Mouse (Mus musculus): ENCODE results near the gene 4931409K22Rik.
A peak's percentile ranks its signal among the peaks of the same experiment; 100 is the strongest.

4931409K22Rik gene

GRCm38 (mm10) chr5:24556709-24557108 lies at the start of gene 4931409K22Rik:
Gene 4931409K22Rik (minus strand): TSS chr5:24556809.
- DNase-seq (ENCODE audit: low read depth in 2 of 2, low spot score in 2 of 2) = no peak

- DNase-seq (ENCODE audit: low read depth in 2 of 2, low spot score in 2 of 2) = no peak
Measured at GRCm38 (mm10) chr5:24605980-24606665, 49.5 kb upstream of the 4931409K22Rik start.

GRCm38 (mm10) chr5:24605321-24605979 lies 48.8 kb upstream of the 4931409K22Rik start:
- no peak for DNase-seq (ENCODE audit: low read depth in 2 of 2, low spot score in 2 of 2)

GRCm38 (mm10) chr5:24604656-24605100 lies 48.1 kb upstream of the 4931409K22Rik start:
- no peak for DNase-seq (ENCODE audit: low read depth in 2 of 2, low spot score in 2 of 2)

- DNase-seq (ENCODE audit: low read depth in 2 of 2, low spot score in 2 of 2) = no peak
Measured at GRCm38 (mm10) chr5:24604080-24604655, 47.6 kb upstream of the 4931409K22Rik start.

- no peak for DNase-seq (ENCODE audit: low read depth in 2 of 2, low spot score in 2 of 2)
Measured at GRCm38 (mm10) chr5:24603431-24604010, 46.9 kb upstream of the 4931409K22Rik start.

GRCm38 (mm10) chr5:24602751-24603343 lies 46.2 kb upstream of the 4931409K22Rik start:
- no peak for DNase-seq (ENCODE audit: low read depth in 2 of 2, low spot score in 2 of 2)

GRCm38 (mm10) chr5:24601911-24602750 lies 45.5 kb upstream of the 4931409K22Rik start:
- no peak for DNase-seq (ENCODE audit: low read depth in 2 of 2, low spot score in 2 of 2)

- DNase-seq (ENCODE audit: low read depth in 2 of 2, low spot score in 2 of 2) = no peak
Measured at GRCm38 (mm10) chr5:24601071-24601835, 44.6 kb upstream of the 4931409K22Rik start.

GRCm38 (mm10) chr5:24600236-24600635 lies 43.6 kb upstream of the 4931409K22Rik start:
- DNase-seq (ENCODE audit: low read depth in 2 of 2, low spot score in 2 of 2) = no peak

- no peak for DNase-seq (ENCODE audit: low read depth in 2 of 2, low spot score in 2 of 2)
Measured at GRCm38 (mm10) chr5:24599137-24599536, 42.5 kb upstream of the 4931409K22Rik start.

- peak; percentile 56 to 70 for DNase-seq (ENCODE audit: low read depth in 2 of 2, low spot score in 2 of 2)
Measured at GRCm38 (mm10) chr5:24598570-24599006, 42.0 kb upstream of the 4931409K22Rik start.

GRCm38 (mm10) chr5:24597901-24598569 lies 41.4 kb upstream of the 4931409K22Rik start:
- no peak for DNase-seq (ENCODE audit: low read depth in 2 of 2, low spot score in 2 of 2)

GRCm38 (mm10) chr5:24597221-24597728 lies 40.7 kb upstream of the 4931409K22Rik start:
- peak; percentile 66 to 77 for DNase-seq (ENCODE audit: low read depth in 2 of 2, low spot score in 2 of 2)

GRCm38 (mm10) chr5:24596519-24597171 lies 40.0 kb upstream of the 4931409K22Rik start:
- DNase-seq (ENCODE audit: low read depth in 2 of 2, low spot score in 2 of 2) = peak in 1 of 2 experiments; percentile 43

- DNase-seq (ENCODE audit: low read depth in 2 of 2, low spot score in 2 of 2) = no peak
Measured at GRCm38 (mm10) chr5:24595786-24596380, 39.3 kb upstream of the 4931409K22Rik start.

GRCm38 (mm10) chr5:24595261-24595660 lies 38.7 kb upstream of the 4931409K22Rik start:
- no peak for DNase-seq (ENCODE audit: low read depth in 2 of 2, low spot score in 2 of 2)

- DNase-seq (ENCODE audit: low read depth in 2 of 2, low spot score in 2 of 2) = no peak
Measured at GRCm38 (mm10) chr5:24594346-24594745, 37.7 kb upstream of the 4931409K22Rik start.

Measured in CD8-positive naive resting alpha-beta T cell, adult 2 months (primary cell).